Mouse (Mus musculus): ENCODE results near the gene Uvrag. TPM values are rescaled to one million over a fixed set of nuclear protein-coding genes. Genes with fewer than 3 reads are reported as not detected.
A peak's percentile ranks its signal among the peaks of the same experiment; 100 is the strongest.

Uvrag gene
- polyA plus RNA-seq, 1 experiment = 45.9 TPM

GRCm38 (mm10) chr7:98839312-98839711 is 301.6 kb downstream of the Uvrag start:
- peaks cover 41% of the 10 kb centered on the region for H3K27me3 ChIP-seq (ENCODE audit: control insufficient read depth, insufficient read depth, low read length)
- no peak for DNase-seq (ENCODE audit: low read depth in 1 of 2, low spot score in 2 of 2)
- 20% methylated on average over 12 of the region's 12 CpGs for WGBS

GRCm38 (mm10) chr7:98838729-98839141 is 302.2 kb downstream of the Uvrag start:
- H3K4me1 ChIP-seq (ENCODE audit: control insufficient read depth, insufficient read depth, insufficient read length) = peaks cover 8% of the 10 kb centered on the region
- TF ChIP-seq POLR2A (IDR thresholded peaks at IDR 0.05; ENCODE audit: low read depth, low read length) = no peak
- TF ChIP-seq CTCF (IDR thresholded peaks at IDR 0.05; ENCODE audit: extremely low read depth, insufficient read depth, insufficient read length, insufficient replicate concordance) = no peak
- no peaks in the 10 kb centered on the region for H3K36me3 ChIP-seq (ENCODE audit: control insufficient read depth, insufficient read depth, low read length)
- 2% methylated on average over 48 of the region's 48 CpGs for WGBS
- H3K4me3 ChIP-seq (ENCODE audit: extremely low read depth, insufficient read depth, insufficient read length) = peak overlapping the region; percentile 45; the same call in 1 of the 2 replicates
- peaks cover 43% of the 10 kb centered on the region for H3K27me3 ChIP-seq (ENCODE audit: control insufficient read depth, insufficient read depth, low read length)
- H3K27ac ChIP-seq (ENCODE audit: insufficient read depth, low read length) = no peak overlapping the region
- DNase-seq (ENCODE audit: low read depth in 1 of 2, low spot score in 2 of 2) = no peak

More at GRCm38 (mm10) chr7:98839312-98839711, 301.6 kb downstream of the Uvrag start:
- no peak overlapping the region; the same call in 1 of the 2 replicates for H3K4me3 ChIP-seq (ENCODE audit: extremely low read depth, insufficient read depth, insufficient read length)
- H3K36me3 ChIP-seq (ENCODE audit: control insufficient read depth, insufficient read depth, low read length) = no peaks in the 10 kb centered on the region
- no peak overlapping the region for H3K27ac ChIP-seq (ENCODE audit: insufficient read depth, low read length)
- peaks cover 8% of the 10 kb centered on the region for H3K4me1 ChIP-seq (ENCODE audit: control insufficient read depth, insufficient read depth, insufficient read length)
- TF ChIP-seq POLR2A (IDR thresholded peaks at IDR 0.05; ENCODE audit: low read depth, low read length) (no peak), CTCF (IDR thresholded peaks at IDR 0.05; ENCODE audit: extremely low read depth, insufficient read depth, insufficient read length, insufficient replicate concordance) (no peak)

GRCm38 (mm10) chr7:98837901-98838300 is 303.0 kb downstream of the Uvrag start:
- no peak overlapping the region for H3K4me3 ChIP-seq (ENCODE audit: extremely low read depth, insufficient read depth, insufficient read length)
- peak; percentile 14 to 54 for DNase-seq (ENCODE audit: low read depth in 1 of 2, low spot score in 2 of 2)
- H3K27me3 ChIP-seq (ENCODE audit: control insufficient read depth, insufficient read depth, low read length) = peaks cover 43% of the 10 kb centered on the region
- no peak for TF ChIP-seq POLR2A (IDR thresholded peaks at IDR 0.05; ENCODE audit: low read depth, low read length)
- TF ChIP-seq CTCF (IDR thresholded peaks at IDR 0.05; ENCODE audit: extremely low read depth, insufficient read depth, insufficient read length, insufficient replicate concordance) = peak; percentile 52; the same call in 1 of the 2 replicates
- H3K27ac ChIP-seq (ENCODE audit: insufficient read depth, low read length) = no peak overlapping the region
- H3K36me3 ChIP-seq (ENCODE audit: control insufficient read depth, insufficient read depth, low read length) = no peaks in the 10 kb centered on the region
- WGBS = 1% methylated on average over 17 of the region's 17 CpGs
- H3K4me1 ChIP-seq (ENCODE audit: control insufficient read depth, insufficient read depth, insufficient read length) = peaks cover 8% of the 10 kb centered on the region

GRCm38 (mm10) chr7:98836646-98837045 is 304.3 kb downstream of the Uvrag start:
- DNase-seq (ENCODE audit: low read depth in 1 of 2, low spot score in 2 of 2) = peak; percentile 29 to 58
- Histone ChIP-seq H3K36me3 (ENCODE audit: control insufficient read depth, insufficient read depth, low read length) (no peaks in the 10 kb centered on the region), H3K27ac (ENCODE audit: insufficient read depth, low read length) (no peak overlapping the region), H3K4me3 (ENCODE audit: extremely low read depth, insufficient read depth, insufficient read length) (no peak overlapping the region), H3K27me3 (ENCODE audit: control insufficient read depth, insufficient read depth, low read length) (peaks cover 43% of the 10 kb centered on the region), H3K4me1 (ENCODE audit: control insufficient read depth, insufficient read depth, insufficient read length) (peaks cover 8% of the 10 kb centered on the region)
- TF ChIP-seq POLR2A (IDR thresholded peaks at IDR 0.05; ENCODE audit: low read depth, low read length) (no peak), CTCF (IDR thresholded peaks at IDR 0.05; ENCODE audit: extremely low read depth, insufficient read depth, insufficient read length, insufficient replicate concordance) (peak; percentile 61; the same call in 1 of the 2 replicates)
- 3% methylated on average over 23 of the region's 23 CpGs for WGBS

- no peak for DNase-seq (ENCODE audit: low read depth in 1 of 2, low spot score in 2 of 2)
These were observed 305.2 kb downstream of the Uvrag start for GRCm38 (mm10) chr7:98835519-98836441.

More at GRCm38 (mm10) chr7:98835519-98836441, 305.2 kb downstream of the Uvrag start:
- WGBS = 4% methylated on average over 46 of the region's 46 CpGs
- no peaks in the 10 kb centered on the region for H3K36me3 ChIP-seq (ENCODE audit: control insufficient read depth, insufficient read depth, low read length)
- no peak for TF ChIP-seq CTCF (IDR thresholded peaks at IDR 0.05; ENCODE audit: extremely low read depth, insufficient read depth, insufficient read length, insufficient replicate concordance)
- no peak for TF ChIP-seq POLR2A (IDR thresholded peaks at IDR 0.05; ENCODE audit: low read depth, low read length)
- H3K27me3 ChIP-seq (ENCODE audit: control insufficient read depth, insufficient read depth, low read length) = peaks cover 43% of the 10 kb centered on the region
- H3K4me3 ChIP-seq (ENCODE audit: extremely low read depth, insufficient read depth, insufficient read length) = peak overlapping the region; percentile 34; the same call in 1 of the 2 replicates
- no peak overlapping the region for H3K27ac ChIP-seq (ENCODE audit: insufficient read depth, low read length)
- H3K4me1 ChIP-seq (ENCODE audit: control insufficient read depth, insufficient read depth, insufficient read length) = peaks cover 8% of the 10 kb centered on the region

Other genes with a start within 250 kb of the Uvrag start
- 12.0 and 12.8 TPM in 2 replicates for gene Dgat2, start 41.6 kb upstream of the Uvrag start, polyA plus RNA-seq (2012; rRNA removed)
- gene Mogat2, start 97.5 kb upstream of the Uvrag start, polyA plus RNA-seq (2012; rRNA removed) = 0.21 and 0.47 TPM in 2 replicates
- 0.39 and 0.65 TPM in 2 replicates for gene Map6, start 126.3 kb upstream of the Uvrag start, polyA plus RNA-seq (2012; rRNA removed)
- gene Serpinh1, start 212.1 kb upstream of the Uvrag start, polyA plus RNA-seq (2012; rRNA removed) = 69.3 and 84.2 TPM in 2 replicates
- gene Gdpd5, start 240.3 kb upstream of the Uvrag start, polyA plus RNA-seq (2012; rRNA removed) = 12.0 and 14.8 TPM in 2 replicates